9 mouse cellular contexts compared by ENCODE assay signal in genomic region chr12:102695369-102696239, GRCm38 (mm10). TPM values are rescaled to one million over a fixed set of nuclear protein-coding genes. Genes with fewer than 3 reads are reported as not detected.
DNase-seq lines count a peak whose midpoint lies in the region; ATAC-seq and TF ChIP-seq lines count a peak whose summit lies in the region.
"Had no signal": no experiment of that assay in that cellular context is flagged by ENCODE, and none has a peak within 500 bp of the region (broad histone marks: within the 10 kb centered on the region; RNA-seq: fewer than 3 reads in every experiment).

No protein-coding gene starts in this region.

- DNase-seq in liver, adult 2 months (ENCODE audit: extremely low read depth, low read depth, low spot score), result peak; percentile 73
- DNase-seq in liver, result no peak
- DNase-seq in layer of hippocampus, postnatal 36 days, result peak; percentile 80 to 82
- no peak for DNase-seq in adrenal gland, postnatal 36 days
- DNase-seq in urinary bladder, postnatal 14 days (ENCODE audit: low spot score), result no peak
- no peak for DNase-seq in midbrain, embryonic 11.5 days (ENCODE audit: low spot score, missing footprints)

- peaks cover 12% of the 10 kb centered on the region for H3K4me1 ChIP-seq in liver, adult 2 months (ENCODE audit: control insufficient read depth, insufficient read depth, low read length)
- peaks cover 57% of the 10 kb centered on the region for H3K4me1 ChIP-seq in embryonic facial prominence, embryonic 13.5 days
- peaks cover 57% of the 10 kb centered on the region for H3K4me1 ChIP-seq in stomach, embryonic 16.5 days (ENCODE audit: control insufficient read depth, insufficient read depth, low read length)
- peaks cover 29% of the 10 kb centered on the region for H3K4me1 ChIP-seq in midbrain, embryonic 11.5 days (ENCODE audit: control insufficient read depth, insufficient read depth, low read length)

- H3K27me3 ChIP-seq in liver, adult 2 months (ENCODE audit: control insufficient read depth, insufficient read depth, low read length), result no peaks in the 10 kb centered on the region
- no peaks in the 10 kb centered on the region for H3K27me3 ChIP-seq in embryonic facial prominence, embryonic 13.5 days
- H3K27me3 ChIP-seq in stomach, embryonic 16.5 days (ENCODE audit: control insufficient read depth, insufficient read depth, low read length), result no peaks in the 10 kb centered on the region
- no peaks in the 10 kb centered on the region for H3K27me3 ChIP-seq in midbrain, embryonic 11.5 days (ENCODE audit: control insufficient read depth, insufficient read depth, low read length)

- WGBS in liver, adult 2 months, result 42% methylated on average over 18 of the region's 18 CpGs
- 60% methylated on average over 18 of the region's 18 CpGs for WGBS in embryonic facial prominence, embryonic 13.5 days
- WGBS in stomach, embryonic 16.5 days, result 68% methylated on average over 18 of the region's 18 CpGs
- 63% methylated on average over 18 of the region's 18 CpGs for WGBS in midbrain, embryonic 11.5 days

- H3K9ac ChIP-seq in liver, adult 2 months (ENCODE audit: low read depth, low read length), result peak overlapping the region; percentile 47; the same call in 1 of the 2 replicates
- H3K9ac ChIP-seq in embryonic facial prominence, embryonic 13.5 days, result peak overlapping the region; percentile 36; the same call in 1 of the 2 replicates
- 0 out of 2 replicates have a peak overlapping the region, but pooled peaks have one; percentile 39 for H3K9ac ChIP-seq in stomach, embryonic 16.5 days (ENCODE audit: low read length)
- H3K9ac ChIP-seq in midbrain, embryonic 11.5 days (ENCODE audit: low read length), result no peak overlapping the region

- no peaks in the 10 kb centered on the region for H3K36me3 ChIP-seq in liver, adult 2 months (ENCODE audit: control insufficient read depth, insufficient read depth, low read length)
- H3K36me3 ChIP-seq in embryonic facial prominence, embryonic 13.5 days, result no peaks in the 10 kb centered on the region
- H3K36me3 ChIP-seq in stomach, embryonic 16.5 days (ENCODE audit: control insufficient read depth, insufficient read depth, low read length), result no peaks in the 10 kb centered on the region
- H3K36me3 ChIP-seq in midbrain, embryonic 11.5 days (ENCODE audit: control insufficient read depth, insufficient read depth, low read length), result no peaks in the 10 kb centered on the region

- TF ChIP-seq CTCF in liver, adult 2 months (IDR thresholded peaks at IDR 0.05; ENCODE audit: low read depth, low read length), result no peak

- peak overlapping the region; percentile 72 for H3K27ac ChIP-seq in liver, adult 2 months (replicated peaks; ENCODE audit: insufficient read depth, low read depth, low read length)
- H3K27ac ChIP-seq in embryonic facial prominence, embryonic 13.5 days, result no peak overlapping the region
- H3K27ac ChIP-seq in stomach, embryonic 16.5 days (ENCODE audit: low read length), result no peak overlapping the region
- H3K27ac ChIP-seq in midbrain, embryonic 11.5 days (ENCODE audit: low read depth, low read length), result no peak overlapping the region
- H3K27ac ChIP-seq: kidney, postnatal 0 days had no signal

- no peak overlapping the region for H3K4me2 ChIP-seq in embryonic facial prominence, embryonic 13.5 days
- H3K4me2 ChIP-seq in stomach, embryonic 16.5 days (ENCODE audit: low read depth, low read length), result no peak overlapping the region
- no peak overlapping the region for H3K4me2 ChIP-seq in midbrain, embryonic 11.5 days

- ATAC-seq in embryonic facial prominence, embryonic 13.5 days (ENCODE audit: insufficient number of reproducible peaks, insufficient read depth, low FRiP score, low TSS enrichment, low read depth), result no peak
- ATAC-seq in stomach, embryonic 16.5 days (ENCODE audit: insufficient read depth, low FRiP score), result no peak
- no peak for ATAC-seq in midbrain, embryonic 11.5 days (ENCODE audit: low FRiP score)

- peaks cover 45% of the 10 kb centered on the region; the same call in 1 of the 2 replicates for H3K79me2 ChIP-seq in liver, adult 2 months (ENCODE audit: control insufficient read depth, insufficient read depth, low read length)

- no peaks in the 10 kb centered on the region for H3K9me3 ChIP-seq in embryonic facial prominence, embryonic 13.5 days
- H3K9me3 ChIP-seq in stomach, embryonic 16.5 days (replicated peaks; ENCODE audit: control insufficient read depth, low read length), result no peaks in the 10 kb centered on the region
- H3K9me3 ChIP-seq in midbrain, embryonic 11.5 days (ENCODE audit: control insufficient read depth, low read length), result no peaks in the 10 kb centered on the region

- TF ChIP-seq POLR2A in liver, adult 2 months (IDR thresholded peaks at IDR 0.05; ENCODE audit: extremely low read depth, insufficient read depth, low read length), result no peak

- peak overlapping the region; percentile 52 for H3K4me3 ChIP-seq in liver, adult 2 months (ENCODE audit: insufficient read depth, low read depth, low read length)
- no peak overlapping the region for H3K4me3 ChIP-seq in embryonic facial prominence, embryonic 13.5 days
- H3K4me3 ChIP-seq in stomach, embryonic 16.5 days (replicated peaks; ENCODE audit: low read length), result no peak overlapping the region
- no peak overlapping the region for H3K4me3 ChIP-seq in midbrain, embryonic 11.5 days (ENCODE audit: low read depth, low read length)

RNA-seq across cellular contexts. Expression of gene Itpk1, which starts 9.1 kb away (rescaled TPM):
- 7.9 and 8.3 TPM in 2 replicates for total RNA-seq in liver, adult 2 months (2014; rRNA removed)
- 21.0 and 22.8 TPM in 2 replicates for polyA plus RNA-seq in liver, adult 2 months (2012; rRNA removed)
- polyA plus RNA-seq in embryonic facial prominence, embryonic 13.5 days (2015; fragmentation: Nextera tagmentation; extraction: Ambion mirVana), result 10.4 and 10.8 TPM in 2 replicates
- total RNA-seq in layer of hippocampus, postnatal 36 days (2021), result 10 to 100 TPM; 64.3 to 64.8 TPM
- polyA plus RNA-seq in stomach, embryonic 16.5 days (2015; fragmentation: Nextera tagmentation; extraction: Ambion mirVana), result 21.9 and 22.6 TPM in 2 replicates
- 100 to 1,000 TPM in 1 of 2 experiments, 10 to 100 TPM in 1; 45.7 to 114 TPM for total RNA-seq in adrenal gland, postnatal 36 days (2021)
- 11.6 and 14.2 TPM in 2 replicates for polyA plus RNA-seq in midbrain, embryonic 11.5 days (2014; fragmentation: Nextera tagmentation; extraction: Ambion mirVana)

RNA-seq across cellular contexts. Expression of gene Moap1, which starts 47.9 kb away (rescaled TPM):
- total RNA-seq in liver, adult 2 months (2014; rRNA removed), result 0.54 and 1.0 TPM in 2 replicates
- polyA plus RNA-seq in liver, adult 2 months (2012; rRNA removed), result 0.15 and 0.37 TPM in 2 replicates
- 25.5 and 25.7 TPM in 2 replicates for polyA plus RNA-seq in embryonic facial prominence, embryonic 13.5 days (2015; fragmentation: Nextera tagmentation; extraction: Ambion mirVana)
- 10 to 100 TPM; 26.1 to 26.5 TPM for total RNA-seq in layer of hippocampus, postnatal 36 days (2021)
- polyA plus RNA-seq in stomach, embryonic 16.5 days (2015; fragmentation: Nextera tagmentation; extraction: Ambion mirVana), result 19.8 and 22.9 TPM in 2 replicates
- 10 to 100 TPM in 1 of 2 experiments, 1 to 10 TPM in 1; 7.7 to 15.3 TPM for total RNA-seq in adrenal gland, postnatal 36 days (2021)
- 40.8 and 41.4 TPM in 2 replicates for polyA plus RNA-seq in midbrain, embryonic 11.5 days (2014; fragmentation: Nextera tagmentation; extraction: Ambion mirVana)

RNA-seq across cellular contexts. Expression of gene Tmem251, which starts 48.0 kb away (rescaled TPM):
- 1.8 and 2.0 TPM in 2 replicates for total RNA-seq in liver, adult 2 months (2014; rRNA removed)
- polyA plus RNA-seq in liver, adult 2 months (2012; rRNA removed), result 1.2 and 1.6 TPM in 2 replicates
- 9.7 and 10.9 TPM in 2 replicates for polyA plus RNA-seq in embryonic facial prominence, embryonic 13.5 days (2015; fragmentation: Nextera tagmentation; extraction: Ambion mirVana)
- 1 to 10 TPM; 5.0 to 6.0 TPM for total RNA-seq in layer of hippocampus, postnatal 36 days (2021)
- 8.4 and 9.6 TPM in 2 replicates for polyA plus RNA-seq in stomach, embryonic 16.5 days (2015; fragmentation: Nextera tagmentation; extraction: Ambion mirVana)
- 10 to 100 TPM in 1 of 2 experiments, 1 to 10 TPM in 1; 7.0 to 10.8 TPM for total RNA-seq in adrenal gland, postnatal 36 days (2021)
- polyA plus RNA-seq in midbrain, embryonic 11.5 days (2014; fragmentation: Nextera tagmentation; extraction: Ambion mirVana), result 12.2 and 12.3 TPM in 2 replicates

Comparison
In these comparisons a context has a peak if more than half of its experiments do, and no peak if none do; other contexts are left out.
1. DNase-seq: peak in liver, adult 2 months (single experiment) and layer of hippocampus, postnatal 36 days (2 of 2); none in liver (single experiment), adrenal gland, postnatal 36 days (0 of 2), urinary bladder, postnatal 14 days (single experiment) and midbrain, embryonic 11.5 days (single experiment).
2. RNA of gene Moap1, which starts 47.9 kb away (polyA plus RNA-seq): 40.8 to 41.4 TPM in midbrain, embryonic 11.5 days, 25.5 to 25.7 TPM in embryonic facial prominence, embryonic 13.5 days and 19.8 to 22.9 TPM in stomach, embryonic 16.5 days; 0.15 to 0.37 TPM in liver, adult 2 months; every median in the first group is over 10 times any median in the second.